Mouse (Mus musculus) c-Kit-negative CD71-positive TER-119-positive erythroid progenitor cells, embryonic 14.5 days (primary cell): ENCODE results near the gene Ano8.

Source experiments
- DNase-seq: peaks from one replicate; pipeline ENCODE4 v3.0.0-alpha.2; 2013; ENCODE audit warnings: low read depth, low spot score

The Ano8 gene

DNA sequence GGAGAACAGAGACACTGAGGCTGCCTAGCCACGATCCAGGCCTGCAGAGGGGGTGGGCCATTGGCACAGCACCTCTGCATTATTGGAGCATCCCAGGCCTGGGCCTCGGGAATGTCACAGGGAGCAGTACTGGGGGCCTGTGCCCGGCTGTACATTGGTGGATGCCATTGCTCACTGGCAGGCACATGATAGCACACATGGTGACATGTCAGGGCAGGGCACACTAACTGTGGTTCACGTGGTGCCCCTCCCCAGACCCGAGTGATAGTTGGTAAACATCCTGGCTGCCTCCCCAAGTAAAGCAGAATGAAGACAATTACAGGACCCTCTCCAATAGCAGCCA lies 14.9 kb downstream of the Ano8 start:
- DNase-seq = no peak

DNA sequence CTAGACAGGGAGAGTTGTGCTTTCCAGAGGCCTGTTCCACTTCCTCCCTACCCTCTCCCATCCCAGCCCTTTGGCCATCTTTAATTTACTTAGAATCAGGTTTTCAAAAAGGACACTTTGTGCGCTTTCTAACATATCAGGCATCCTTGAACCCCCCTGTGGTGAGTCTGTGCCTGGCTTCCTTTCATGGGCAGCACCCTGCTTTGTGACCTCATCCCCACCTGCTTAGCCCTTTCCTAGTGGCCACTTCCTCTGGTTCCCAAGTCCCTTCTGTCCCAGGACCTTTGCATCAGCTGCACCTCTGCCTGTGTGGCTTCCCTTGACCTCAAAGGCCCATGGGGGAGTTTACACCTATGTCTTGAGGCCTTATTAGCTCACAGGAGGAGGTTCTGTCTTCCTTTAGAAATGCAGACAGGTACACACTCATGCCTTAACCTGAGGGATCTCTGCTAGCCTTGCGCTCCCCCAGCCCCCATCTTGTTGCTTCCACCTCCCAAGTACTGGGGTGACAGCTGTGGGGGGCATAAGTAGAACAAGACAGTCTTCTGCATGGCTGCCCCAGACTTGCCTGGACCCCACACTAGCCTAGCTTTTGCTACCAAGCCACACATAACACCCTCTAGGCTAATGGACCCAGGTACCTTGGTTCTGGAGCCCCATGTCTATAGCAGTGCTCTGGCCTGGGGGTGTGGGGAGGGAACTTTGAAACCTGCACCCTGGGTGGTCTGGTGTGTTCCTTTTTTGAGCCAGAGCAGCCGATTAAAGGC lies 15.4 kb downstream of the Ano8 start:
- no peak for DNase-seq

DNA sequence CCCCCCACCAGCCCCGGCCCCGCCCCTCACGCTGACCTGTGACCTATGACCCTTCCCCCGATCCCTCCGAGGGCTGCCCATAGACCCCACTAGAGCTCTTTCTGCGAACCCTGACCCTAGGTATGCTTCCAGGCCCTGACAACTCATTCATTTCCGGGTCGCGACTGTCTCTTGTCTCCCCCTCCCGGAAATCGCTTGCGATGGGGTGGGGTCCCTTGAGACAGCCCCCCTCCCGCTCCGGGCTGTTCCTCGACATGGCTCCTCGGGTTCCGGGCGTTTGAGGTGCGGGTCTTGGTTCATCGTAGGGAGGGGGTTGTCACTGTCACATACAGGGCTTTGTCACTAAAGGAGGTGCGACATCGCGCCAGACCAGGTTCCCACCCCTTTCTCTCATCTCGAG lies 16.4 kb downstream of the Ano8 start:
- DNase-seq = no peak

DNA sequence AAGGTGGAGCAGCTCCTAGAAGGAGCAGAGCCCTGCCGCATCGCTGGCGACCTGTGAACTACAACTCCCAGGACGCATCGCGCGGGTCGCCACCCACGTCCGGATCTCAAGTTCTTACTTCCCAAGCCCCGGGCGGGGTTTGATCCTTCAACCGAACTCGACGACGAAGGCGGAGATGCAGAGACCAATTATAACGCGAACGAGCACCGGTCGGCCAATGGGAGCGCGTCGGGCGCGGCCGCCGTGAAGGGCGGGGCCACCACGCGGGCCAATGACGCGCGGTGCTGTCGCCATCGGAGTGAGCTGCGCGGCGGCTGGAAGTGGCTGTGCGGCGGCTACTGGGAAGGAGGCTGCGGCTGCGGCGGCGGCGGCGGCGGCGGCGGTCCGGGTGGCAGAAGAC lies 16.8 kb downstream of the Ano8 start, which contains the start of gene Dda1:
Dda1 (plus strand) TSS at position 284 of the 400 bp plus-strand sequence.
- peak; percentile 98 for DNase-seq

DNA sequence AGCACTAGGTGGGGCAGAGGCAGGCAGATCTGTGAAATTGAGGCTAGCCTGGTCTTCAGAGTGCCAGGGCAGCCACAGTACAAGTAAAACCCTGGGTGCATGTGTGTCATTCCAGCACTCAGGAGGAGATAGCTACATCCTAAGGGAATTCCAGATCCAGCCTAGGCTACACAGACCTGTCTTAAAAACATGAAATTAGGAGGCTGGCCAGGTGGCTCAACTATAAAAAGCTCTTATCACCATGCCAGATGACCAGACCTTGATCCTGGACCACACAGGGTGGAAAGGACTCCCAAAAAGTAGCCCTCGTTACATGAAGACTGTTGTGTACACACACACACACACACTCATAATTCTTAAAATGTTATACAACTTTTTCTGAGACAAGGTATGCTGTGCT lies 17.8 kb downstream of the Ano8 start:
- DNase-seq = no peak

DNA sequence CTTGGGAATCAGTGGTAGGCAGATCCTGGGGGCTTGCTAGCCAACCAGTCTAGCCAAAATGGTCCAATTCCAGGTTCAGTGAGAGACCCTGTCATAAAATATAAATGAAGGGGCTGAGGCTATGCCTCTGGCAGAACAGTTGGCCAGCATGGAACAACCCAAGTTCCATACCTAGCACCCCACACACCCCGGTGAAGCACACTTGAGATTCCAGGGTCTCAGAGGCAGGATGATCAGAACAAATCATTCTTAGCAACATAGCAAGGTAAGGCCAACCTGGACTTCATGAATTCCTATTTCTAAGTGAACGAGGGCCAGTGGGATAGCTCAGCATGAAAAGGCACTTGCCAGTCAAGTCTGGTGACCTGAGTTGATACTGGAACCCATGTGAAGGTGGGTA lies 18.6 kb downstream of the Ano8 start:
- no peak for DNase-seq

DNA sequence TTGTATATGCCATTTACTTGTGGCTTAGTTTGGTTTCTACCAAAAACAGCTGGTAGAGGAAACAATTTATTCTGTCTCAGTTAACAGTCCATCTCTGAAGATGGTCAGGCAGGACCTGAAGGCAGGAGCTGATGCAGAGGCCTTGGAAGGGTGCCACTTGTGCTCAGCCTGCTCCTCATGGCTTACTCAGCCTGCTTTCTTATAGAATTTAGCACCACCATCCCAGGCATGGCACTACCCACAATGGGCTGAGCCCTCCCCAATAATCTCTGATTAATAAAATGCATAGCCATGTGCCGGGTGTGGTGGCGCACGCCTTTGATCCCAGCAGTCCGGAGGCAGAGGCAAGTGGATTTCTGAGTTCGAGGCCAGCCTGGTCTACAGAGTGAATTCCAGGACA lies 19.6 kb downstream of the Ano8 start:
- DNase-seq = no peak

DNA sequence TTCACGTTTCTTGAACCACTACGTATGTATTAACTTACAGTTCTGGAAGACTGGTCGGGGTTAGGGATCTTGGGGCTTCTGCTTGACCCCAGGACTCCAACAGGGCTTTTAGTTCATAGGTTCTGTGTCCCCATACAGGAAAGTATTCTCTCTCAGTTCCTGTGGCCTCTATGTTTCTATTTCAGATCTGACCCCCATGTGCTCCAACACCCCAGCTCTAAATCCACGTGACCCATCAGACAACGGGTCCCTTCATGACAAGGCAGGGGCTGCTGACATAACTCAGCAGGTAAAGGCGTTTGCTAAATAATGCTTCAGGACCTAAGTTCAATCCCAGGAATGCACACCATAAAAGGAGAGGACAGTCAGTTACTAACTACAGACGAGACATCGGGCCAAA lies 20.0 kb downstream of the Ano8 start:
- no peak for DNase-seq

DNA sequence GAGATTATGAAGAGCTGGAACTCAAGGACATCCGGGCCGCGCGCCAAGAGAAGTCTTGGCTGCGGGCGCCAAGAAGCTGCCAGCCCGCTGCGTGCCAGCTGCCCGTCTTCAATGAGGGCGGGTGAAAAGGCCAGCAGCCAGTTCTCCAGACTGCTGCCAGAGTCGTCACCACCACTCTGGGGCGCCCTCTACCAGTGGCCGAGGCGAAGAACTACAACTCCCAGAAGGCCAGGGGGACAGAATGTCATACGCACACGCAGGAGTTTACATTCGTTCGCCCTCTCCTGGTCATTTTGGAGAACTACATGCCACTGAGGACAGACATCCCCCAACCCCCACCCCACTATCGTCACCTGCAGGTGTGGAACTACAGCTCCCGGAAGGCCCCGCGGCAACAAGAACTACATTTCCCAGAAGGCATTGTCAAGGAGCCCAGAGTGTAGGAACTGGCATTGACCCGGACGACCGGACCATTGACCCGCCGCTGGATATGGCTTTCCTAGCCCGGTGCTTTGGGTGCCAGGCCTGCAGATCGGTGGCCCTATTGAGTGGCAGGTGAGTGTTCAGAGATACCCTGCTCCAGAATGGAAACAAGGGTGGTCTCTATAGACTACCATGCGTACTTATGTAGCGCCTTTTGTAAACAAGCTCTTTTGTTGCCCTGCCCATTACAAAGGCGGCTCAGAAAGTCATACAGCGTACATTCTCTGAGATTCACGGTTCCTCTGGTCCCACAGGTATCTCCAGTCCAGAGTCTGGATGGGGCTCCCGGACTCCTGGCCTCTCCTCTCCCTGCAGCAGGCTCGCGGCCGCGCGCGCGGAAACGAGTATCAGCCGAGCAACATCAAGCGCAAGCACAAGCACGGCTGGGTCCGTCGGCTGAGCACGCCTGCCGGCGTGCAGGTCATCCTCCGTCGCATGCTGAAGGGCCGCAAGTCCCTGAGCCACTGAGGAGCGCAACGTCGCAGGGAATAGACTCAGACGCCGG lies 21.0 kb downstream of the Ano8 start, which contains the start of gene Mrpl34:
Mrpl34 (plus strand) TSS at position 447 of the 988 bp plus-strand sequence.
- DNase-seq = peak; percentile 100

DNA sequence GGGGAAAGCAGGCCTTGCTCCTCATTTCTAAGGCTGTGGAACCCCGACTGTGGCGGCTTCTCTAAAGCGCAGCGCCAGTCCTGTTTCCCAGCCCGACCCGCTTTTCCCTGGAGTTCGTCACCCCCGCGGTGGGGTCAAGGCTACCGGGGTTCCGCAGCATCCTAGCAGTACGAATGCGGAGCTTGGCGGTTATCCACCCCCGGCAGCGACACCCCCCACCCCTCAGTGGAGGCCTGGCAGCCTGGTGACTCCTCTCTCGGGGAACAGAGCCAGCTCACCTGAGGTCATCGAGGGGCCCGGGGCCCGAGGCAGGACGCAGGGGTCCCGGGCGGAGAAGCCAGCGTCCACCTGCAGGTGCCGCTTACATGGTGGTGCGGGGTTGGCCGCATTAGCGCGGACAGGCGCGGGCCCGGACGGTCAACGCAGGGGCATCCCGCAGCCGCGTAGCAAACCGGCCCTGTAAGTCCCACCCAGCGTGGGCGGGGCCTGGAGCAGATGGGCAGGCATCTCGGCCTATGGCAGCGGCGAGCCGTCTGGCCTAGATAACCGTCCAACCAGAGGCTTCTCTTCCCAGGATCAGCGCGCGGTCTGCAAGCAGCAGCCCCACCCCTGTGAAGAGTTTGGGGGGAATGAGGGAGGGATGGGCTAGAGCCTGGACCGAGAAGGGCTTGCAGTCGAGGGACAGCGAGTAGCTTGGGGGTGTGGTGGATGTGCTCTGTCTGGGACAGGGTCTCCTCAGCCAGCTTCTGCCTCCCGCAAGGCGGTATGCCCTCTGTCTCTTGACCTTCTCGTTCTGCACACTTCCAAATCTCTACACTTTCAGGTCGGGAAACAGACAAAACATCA lies 22.4 kb downstream of the Ano8 start, which contains the start of gene Abhd8:
Abhd8 (minus strand) TSS at position 468 of the 846 bp plus-strand sequence.
- peak; percentile 93 for DNase-seq

DNA sequence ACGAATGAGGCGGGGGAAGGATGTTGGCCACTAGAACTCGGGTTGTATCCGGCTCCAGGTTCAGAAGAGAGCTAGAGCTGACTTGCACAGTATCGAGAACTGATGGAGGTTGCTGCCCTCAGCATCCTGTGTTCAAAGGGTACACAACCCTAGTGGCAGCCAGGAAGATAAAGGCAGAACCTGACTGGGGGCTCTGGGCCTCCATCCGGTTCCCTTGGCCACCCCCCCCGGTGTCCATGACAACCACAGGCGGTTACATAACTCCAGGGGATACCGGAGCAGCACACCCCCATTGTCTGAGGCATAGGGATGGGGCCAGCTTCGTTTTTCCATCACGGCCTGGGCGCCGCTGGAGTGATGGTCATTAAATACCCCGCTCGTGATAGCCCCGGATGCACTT lies 23.0 kb downstream of the Ano8 start:
- no peak for DNase-seq

DNA sequence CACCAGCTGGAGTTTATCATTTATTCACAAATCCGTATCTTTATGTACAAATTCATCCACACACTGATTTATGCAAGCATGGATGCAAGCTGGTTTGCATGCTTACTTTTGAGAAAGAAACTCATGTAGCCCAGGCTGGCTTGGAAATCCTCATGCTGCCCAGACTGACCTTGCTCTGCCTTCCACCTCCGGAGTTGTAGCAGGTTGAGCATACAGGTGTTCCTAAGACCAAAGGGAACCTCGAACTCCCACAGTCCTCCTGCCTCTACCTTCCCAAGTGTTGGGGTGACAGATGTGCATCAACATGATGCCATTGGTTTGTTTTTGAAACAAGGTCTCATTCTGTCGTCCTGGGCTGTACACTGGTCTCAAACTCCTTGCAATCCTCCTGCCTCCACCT lies 23.6 kb downstream of the Ano8 start:
- DNase-seq = no peak

DNA sequence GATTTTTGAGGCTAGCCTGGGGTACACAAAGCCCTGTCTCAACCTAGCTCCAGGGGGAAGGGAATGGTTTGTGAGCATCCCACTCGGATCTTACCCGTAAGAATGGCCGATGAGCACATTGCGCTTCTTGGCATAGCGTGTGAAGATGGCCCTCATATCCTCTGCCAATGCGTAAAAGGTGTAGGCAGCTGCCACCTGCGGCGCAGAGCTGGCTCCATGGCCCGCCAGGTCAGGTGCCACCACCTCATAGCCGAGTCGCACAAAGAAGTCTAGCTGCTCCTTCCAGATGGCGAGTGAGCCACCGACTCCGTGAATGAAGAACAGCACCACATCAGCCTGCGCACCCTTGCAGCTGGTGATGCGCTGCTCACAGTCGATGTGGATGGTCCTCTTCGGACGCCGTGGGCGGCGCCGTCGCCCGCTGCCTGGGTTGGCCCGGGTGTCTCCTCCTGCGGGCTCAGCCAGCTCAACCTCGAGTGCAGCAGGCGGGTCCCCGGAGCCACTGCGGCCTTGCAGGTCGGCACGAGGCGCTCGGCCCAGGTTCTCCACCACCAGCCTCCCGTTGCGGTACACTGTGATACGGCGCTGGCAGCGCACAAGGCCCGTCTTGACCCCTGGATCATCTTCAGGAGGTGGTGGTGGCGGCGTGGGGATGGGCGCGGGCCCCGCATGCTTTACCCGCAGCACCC lies 24.5 kb downstream of the Ano8 start:
- no peak for DNase-seq

DNA sequence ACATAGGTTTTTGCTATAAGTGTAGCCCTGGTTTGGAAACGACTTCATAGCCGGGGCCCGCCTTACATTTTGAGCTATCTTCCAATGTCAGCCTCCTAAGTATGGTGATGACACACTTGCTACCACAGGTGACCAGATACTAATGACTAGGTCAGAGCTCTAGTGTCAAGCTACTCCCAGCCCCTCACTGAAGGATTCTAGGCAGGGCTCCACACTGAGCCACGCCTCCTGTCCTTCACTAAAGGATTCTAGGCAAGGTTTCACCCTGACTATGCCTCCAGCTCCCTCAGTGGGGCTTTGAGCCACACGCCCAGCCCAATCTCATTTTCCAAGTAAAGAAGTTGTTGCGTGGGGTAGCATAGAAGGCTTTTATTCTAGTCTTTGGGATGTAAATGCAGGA lies 25.0 kb downstream of the Ano8 start:
- DNase-seq = no peak

DNA sequence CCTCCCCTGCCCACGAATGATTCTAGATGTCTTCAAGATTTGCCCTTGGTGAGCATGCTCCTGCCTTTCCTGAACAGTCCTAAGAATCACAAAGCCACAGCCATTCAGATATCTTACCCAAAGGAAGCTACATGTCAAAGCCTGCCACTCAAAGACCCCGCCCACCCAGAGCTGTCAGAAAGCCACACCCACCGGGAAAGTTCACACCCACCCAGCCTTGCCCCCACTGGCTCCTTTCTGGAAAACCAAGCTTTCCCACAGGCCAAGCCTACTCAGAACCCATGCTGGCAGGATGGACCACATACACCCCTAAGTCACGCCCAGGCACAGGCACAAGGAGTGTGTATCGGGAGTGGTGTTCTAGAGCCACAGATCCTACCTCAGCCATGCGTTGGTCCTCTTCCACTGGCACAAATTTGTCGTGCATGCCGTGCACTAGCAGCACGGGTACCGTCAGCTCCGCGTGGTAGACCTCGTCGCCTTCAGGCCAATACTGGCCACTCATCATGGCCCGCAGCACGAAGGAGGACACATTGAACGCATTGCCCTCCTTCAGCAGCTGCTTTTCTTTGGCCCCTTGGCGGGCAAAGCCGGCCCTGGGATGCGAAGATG lies 28.0 kb downstream of the Ano8 start:
- no peak for DNase-seq

DNA sequence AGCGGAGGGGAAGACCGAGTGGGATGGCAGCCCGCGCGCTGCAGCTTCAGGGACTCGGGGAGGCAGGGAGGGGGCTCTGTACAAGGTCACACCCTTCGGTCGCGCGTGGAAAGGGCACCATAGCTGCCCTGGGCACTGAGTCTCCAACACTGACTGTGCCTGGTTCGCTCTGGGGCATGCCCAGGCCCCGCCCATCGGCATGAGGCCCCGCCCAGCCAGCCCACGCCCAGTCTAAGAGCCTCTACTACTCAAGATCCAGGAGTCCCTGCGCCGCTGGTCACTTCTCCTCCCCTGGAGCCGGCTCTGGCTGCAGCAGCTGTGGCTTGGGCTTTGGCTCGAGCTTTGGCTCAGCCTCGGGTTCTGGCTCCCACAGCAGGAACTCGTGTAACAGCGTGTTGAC lies 28.9 kb downstream of the Ano8 start:
- DNase-seq = peak; percentile 42

DNA sequence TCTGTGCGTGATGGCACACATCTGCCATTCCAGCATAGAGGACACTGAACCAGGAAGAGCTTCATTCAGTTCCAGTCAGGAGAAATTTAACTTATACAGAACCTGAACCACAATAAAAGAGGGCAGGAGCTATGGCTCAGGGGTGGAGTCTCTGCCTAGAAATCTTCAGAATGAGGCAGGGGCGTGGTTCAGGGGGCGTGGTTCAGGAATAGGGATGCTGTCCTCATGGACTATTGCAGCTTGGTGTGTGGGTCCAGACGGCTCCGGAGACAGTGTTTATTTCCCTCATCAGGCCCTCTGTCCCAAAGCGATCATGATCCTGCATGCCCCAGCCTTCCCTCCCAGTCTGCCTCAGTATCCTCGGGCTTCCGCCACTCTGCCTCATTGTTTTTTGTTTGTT lies 31.1 kb downstream of the Ano8 start:
- no peak for DNase-seq

DNA sequence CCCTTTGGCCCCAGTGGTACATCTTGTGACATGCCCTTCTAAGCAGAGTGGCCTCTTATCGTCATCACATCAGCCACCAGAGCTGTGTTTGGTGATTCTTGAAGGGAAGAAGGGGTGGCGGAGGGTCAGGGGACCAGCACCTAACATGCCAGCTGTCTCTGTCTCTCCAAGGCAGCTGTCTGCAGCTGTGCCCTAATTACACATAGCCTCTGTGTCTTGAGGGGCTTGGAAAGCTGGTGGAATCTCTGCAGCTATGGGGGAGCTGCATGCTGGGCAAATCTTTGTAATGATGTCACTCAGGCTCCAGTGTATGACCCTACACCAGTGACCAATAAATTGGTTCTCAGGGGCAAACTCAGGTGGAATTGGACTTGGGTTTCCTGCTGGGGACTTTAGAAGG lies 33.1 kb downstream of the Ano8 start:
- no peak for DNase-seq

DNA sequence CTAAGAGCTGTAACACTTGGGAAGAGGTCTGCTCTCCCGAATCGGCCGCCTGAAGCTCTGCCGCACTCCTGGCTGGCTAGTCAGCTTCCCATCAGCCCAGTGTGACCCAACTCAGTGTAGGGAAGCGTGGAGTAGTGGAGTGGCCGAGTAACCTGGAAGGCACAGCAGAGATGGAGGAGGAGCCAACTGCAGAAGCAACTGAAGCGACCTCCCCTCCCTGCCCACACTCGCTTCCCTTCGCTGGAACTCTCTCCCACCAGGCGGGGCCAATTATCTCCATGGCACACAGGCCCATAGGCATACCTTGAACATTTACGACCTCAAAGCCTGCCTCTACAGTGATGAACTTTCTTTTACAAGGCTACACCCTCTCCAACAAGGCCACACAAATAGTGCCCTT lies 34.0 kb downstream of the Ano8 start:
- no peak for DNase-seq

DNA sequence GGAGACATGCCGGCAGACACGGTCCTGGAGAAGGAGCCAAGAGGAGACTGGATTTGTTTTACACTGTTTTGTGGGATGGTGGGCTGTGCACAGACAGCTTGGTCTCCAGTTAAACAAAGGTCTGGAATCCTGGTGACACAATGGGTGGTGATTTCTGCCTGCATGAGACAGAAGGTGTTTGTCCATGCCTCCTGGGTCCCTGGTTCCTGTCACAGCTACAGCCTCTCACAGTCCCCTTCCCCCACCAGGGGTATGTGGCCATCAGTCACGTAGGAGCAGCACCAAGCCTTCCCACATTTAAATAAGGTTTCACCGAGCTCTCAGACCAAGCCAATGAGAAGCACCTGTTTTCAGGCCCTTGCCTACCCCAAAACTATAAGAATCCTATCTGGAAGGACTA lies 34.4 kb downstream of the Ano8 start:
- no peak for DNase-seq

DNA sequence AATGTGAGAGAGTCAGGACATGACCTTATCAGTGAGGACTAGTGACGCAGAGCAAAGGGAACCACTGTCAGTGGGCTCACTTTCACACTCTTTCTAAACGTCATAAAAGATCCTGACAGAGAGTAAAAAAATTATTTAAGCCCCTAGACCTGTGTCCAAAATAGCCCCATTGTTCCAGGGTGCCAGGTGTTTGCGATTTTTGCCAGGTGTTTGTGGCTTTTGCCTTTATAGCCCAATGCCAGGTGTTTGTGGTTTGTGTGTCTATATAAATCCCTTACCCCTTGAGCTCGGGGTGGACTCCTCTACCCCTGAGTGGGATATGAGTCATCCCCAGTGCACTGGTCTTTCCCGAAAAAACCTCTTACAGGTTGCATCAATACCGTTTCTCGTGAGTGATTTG lies 40.7 kb downstream of the Ano8 start:
- DNase-seq = no peak
